Mouse (Mus musculus): ENCODE results near the gene Lzts3. TPM values are rescaled to one million over a fixed set of nuclear protein-coding genes. Genes with fewer than 3 reads are reported as not detected.
A peak's percentile ranks its signal among the peaks of the same experiment; 100 is the strongest.
"Not testable (repeated sequence)": the region's sequence is repeated elsewhere in the genome, so short reads cannot be mapped to it uniquely, and the experiment has no call there.

Gene Lzts3
- polyA plus RNA-seq, 1 experiment from 2014 or later, result 21.4 TPM

GRCm38 (mm10) chr2:130656536-130656935, 13.9 kb upstream of the Lzts3 start:
- 97% methylated on average over 9 of the region's 9 CpGs for WGBS
- Histone ChIP-seq H3K4me2 (no peak overlapping the region), H3K9ac (replicated peaks) (no peak overlapping the region), H3K27me3 (replicated peaks) (no peaks in the 10 kb centered on the region), H3K4me3 (replicated peaks) (no peak overlapping the region), H3K36me3 (peaks cover 84% of the 10 kb centered on the region), H3K4me1 (no peaks in the 10 kb centered on the region), H3K9me3 (replicated peaks) (no peaks in the 10 kb centered on the region), H3K27ac (replicated peaks) (no peak overlapping the region)
- no peak for ATAC-seq (ENCODE audit: low FRiP score)

GRCm38 (mm10) chr2:130655660-130656339, 13.2 kb upstream of the Lzts3 start:
- Histone ChIP-seq H3K36me3 (peaks cover 85% of the 10 kb centered on the region), H3K9ac (replicated peaks) (no peak overlapping the region), H3K4me2 (no peak overlapping the region), H3K27me3 (replicated peaks) (no peaks in the 10 kb centered on the region), H3K9me3 (replicated peaks) (no peaks in the 10 kb centered on the region), H3K27ac (replicated peaks) (no peak overlapping the region), H3K4me1 (no peaks in the 10 kb centered on the region), H3K4me3 (replicated peaks) (no peak overlapping the region)
- WGBS, result 97% methylated on average over 6 of the region's 6 CpGs
- no peak for ATAC-seq (ENCODE audit: low FRiP score)

- no peak overlapping the region for H3K4me2 ChIP-seq
- 91% methylated on average over 1 of the region's 1 CpGs for WGBS
- H3K9ac ChIP-seq (replicated peaks), result no peak overlapping the region
- no peak for ATAC-seq (ENCODE audit: low FRiP score)
- H3K4me3 ChIP-seq (replicated peaks), result no peak overlapping the region
- no peaks in the 10 kb centered on the region for H3K27me3 ChIP-seq (replicated peaks)
- no peaks in the 10 kb centered on the region for H3K4me1 ChIP-seq
- peaks cover 79% of the 10 kb centered on the region for H3K36me3 ChIP-seq
- H3K27ac ChIP-seq (replicated peaks), result no peak overlapping the region
- no peaks in the 10 kb centered on the region for H3K9me3 ChIP-seq (replicated peaks)
These were observed 11.2 kb upstream of the Lzts3 start for GRCm38 (mm10) chr2:130653760-130654159.

GRCm38 (mm10) chr2:130653303-130653702, 10.7 kb upstream of the Lzts3 start:
- H3K27me3 ChIP-seq (replicated peaks), result no peaks in the 10 kb centered on the region
- H3K4me3 ChIP-seq (replicated peaks), result no peak overlapping the region
- no peaks in the 10 kb centered on the region for H3K4me1 ChIP-seq
- WGBS, result 97% methylated on average over 2 of the region's 2 CpGs
- H3K36me3 ChIP-seq, result peaks cover 74% of the 10 kb centered on the region
- H3K4me2 ChIP-seq, result no peak overlapping the region
- no peak for ATAC-seq (ENCODE audit: low FRiP score)
- no peaks in the 10 kb centered on the region for H3K9me3 ChIP-seq (replicated peaks)
- H3K9ac ChIP-seq (replicated peaks), result no peak overlapping the region
- H3K27ac ChIP-seq (replicated peaks), result no peak overlapping the region

- ATAC-seq (ENCODE audit: low FRiP score); H3K27me3 ChIP-seq (replicated peaks); H3K4me1 ChIP-seq; H3K4me2 ChIP-seq; H3K4me3 ChIP-seq (replicated peaks); H3K27ac ChIP-seq (replicated peaks); H3K9ac ChIP-seq (replicated peaks); H3K9me3 ChIP-seq (replicated peaks): not testable (repeated sequence)
- 86% methylated on average over 6 of the region's 6 CpGs for WGBS
- H3K36me3 ChIP-seq, result peaks cover 37% of the 10 kb centered on the region
These were observed 6.4 kb upstream of the Lzts3 start for GRCm38 (mm10) chr2:130649028-130649427.

- H3K4me3 ChIP-seq (replicated peaks), result no peak overlapping the region
- no peaks in the 10 kb centered on the region for H3K27me3 ChIP-seq (replicated peaks)
- H3K36me3 ChIP-seq, result peaks cover 9% of the 10 kb centered on the region
- no peak overlapping the region for H3K4me2 ChIP-seq
- no peak overlapping the region for H3K9ac ChIP-seq (replicated peaks)
- WGBS, result 89% methylated on average over 4 of the region's 4 CpGs
- H3K27ac ChIP-seq (replicated peaks), result no peak overlapping the region
- no peak for ATAC-seq (ENCODE audit: low FRiP score)
- peaks cover 22% of the 10 kb centered on the region for H3K4me1 ChIP-seq
- H3K9me3 ChIP-seq (replicated peaks), result no peaks in the 10 kb centered on the region
These were observed 2.6 kb upstream of the Lzts3 start for GRCm38 (mm10) chr2:130645198-130645597.

- H3K4me1 ChIP-seq, result peaks cover 25% of the 10 kb centered on the region
- H3K27ac ChIP-seq (replicated peaks), result peak overlapping the region; percentile 85
- ATAC-seq (ENCODE audit: low FRiP score), result peak; percentile 85
- peaks cover 20% of the 10 kb centered on the region for H3K27me3 ChIP-seq (replicated peaks)
- H3K4me2 ChIP-seq, result peak overlapping the region; percentile 81
- peaks cover 4% of the 10 kb centered on the region; the same call in 1 of the 2 replicates for H3K36me3 ChIP-seq
- no peaks in the 10 kb centered on the region for H3K9me3 ChIP-seq (replicated peaks)
- peak overlapping the region; percentile 81 for H3K4me3 ChIP-seq (replicated peaks)
- under 1% methylated on average over 21 of the region's 27 CpGs for WGBS
- peak overlapping the region; percentile 79 for H3K9ac ChIP-seq (replicated peaks)
These were observed 374 bp downstream of the Lzts3 start for GRCm38 (mm10) chr2:130642197-130642660.

- Histone ChIP-seq H3K4me1 (peaks cover 25% of the 10 kb centered on the region), H3K9me3 (replicated peaks) (no peaks in the 10 kb centered on the region), H3K4me2 (peak overlapping the region; percentile 81), H3K9ac (replicated peaks) (peak overlapping the region; percentile 79), H3K27ac (replicated peaks) (peak overlapping the region; percentile 85), H3K36me3 (peaks cover 5% of the 10 kb centered on the region), H3K27me3 (replicated peaks) (peaks cover 27% of the 10 kb centered on the region), H3K4me3 (replicated peaks) (peak overlapping the region; percentile 81)
- 59% methylated on average over 6 of the region's 6 CpGs for WGBS
- ATAC-seq (ENCODE audit: low FRiP score), result no peak
These were observed 1.1 kb downstream of the Lzts3 start for GRCm38 (mm10) chr2:130641351-130642025.

- H3K27ac ChIP-seq (replicated peaks), result no peak overlapping the region
- no peak for ATAC-seq (ENCODE audit: low FRiP score)
- peaks cover 45% of the 10 kb centered on the region for H3K4me1 ChIP-seq
- peaks cover 19% of the 10 kb centered on the region for H3K36me3 ChIP-seq
- H3K4me2 ChIP-seq, result no peak overlapping the region
- WGBS, result 81% methylated on average over 6 of the region's 6 CpGs
- H3K4me3 ChIP-seq (replicated peaks), result no peak overlapping the region
- H3K9me3 ChIP-seq (replicated peaks), result no peaks in the 10 kb centered on the region
- H3K9ac ChIP-seq (replicated peaks), result no peak overlapping the region
- H3K27me3 ChIP-seq (replicated peaks), result peaks cover 50% of the 10 kb centered on the region
These were observed 3.3 kb downstream of the Lzts3 start for GRCm38 (mm10) chr2:130639276-130639675.

GRCm38 (mm10) chr2:130638101-130638611, 4.4 kb downstream of the Lzts3 start:
- Histone ChIP-seq H3K27ac (replicated peaks) (no peak overlapping the region), H3K4me3 (replicated peaks) (no peak overlapping the region), H3K36me3 (peaks cover 20% of the 10 kb centered on the region), H3K4me2 (no peak overlapping the region), H3K4me1 (peaks cover 45% of the 10 kb centered on the region), H3K27me3 (replicated peaks) (peaks cover 58% of the 10 kb centered on the region), H3K9ac (replicated peaks) (no peak overlapping the region), H3K9me3 (replicated peaks) (no peaks in the 10 kb centered on the region)
- whole genome bisulfite sequencing, result 29% methylated on average over 16 of the region's 16 CpGs
- ATAC-seq (ENCODE audit: low FRiP score), result no peak

- no peak overlapping the region for H3K4me3 ChIP-seq (replicated peaks)
- H3K27me3 ChIP-seq (replicated peaks), result peaks cover 58% of the 10 kb centered on the region
- H3K4me1 ChIP-seq, result peaks cover 29% of the 10 kb centered on the region
- 26% methylated on average over 21 of the region's 21 CpGs for WGBS
- H3K36me3 ChIP-seq, result peaks cover 20% of the 10 kb centered on the region
- H3K27ac ChIP-seq (replicated peaks), result no peak overlapping the region
- no peak overlapping the region for H3K9ac ChIP-seq (replicated peaks)
- no peak overlapping the region for H3K4me2 ChIP-seq
- no peak for ATAC-seq (ENCODE audit: low FRiP score)
- H3K9me3 ChIP-seq (replicated peaks), result no peaks in the 10 kb centered on the region
These were observed 6.8 kb downstream of the Lzts3 start for GRCm38 (mm10) chr2:130635847-130636246.

Measured in neural tube, embryonic 15.5 days (tissue).